Mouse (Mus musculus) liver, postnatal 0 days (tissue): ENCODE measurements around the gene Aplp1.

Experiments
- CTCF ChIP-seq: sonication (generic); IDR thresholded peaks from 2 replicates; pipeline ENCODE4 v1.5.1; 2016; ENCODE audit warnings: antibody characterized with exemption, low read depth
- EP300 ChIP-seq: IDR thresholded peaks from 2 replicates; pipeline ENCODE4 v1.6.1; 2016; ENCODE audit warnings: antibody characterized with exemption, low read depth, mild to moderate bottlenecking

DNA sequence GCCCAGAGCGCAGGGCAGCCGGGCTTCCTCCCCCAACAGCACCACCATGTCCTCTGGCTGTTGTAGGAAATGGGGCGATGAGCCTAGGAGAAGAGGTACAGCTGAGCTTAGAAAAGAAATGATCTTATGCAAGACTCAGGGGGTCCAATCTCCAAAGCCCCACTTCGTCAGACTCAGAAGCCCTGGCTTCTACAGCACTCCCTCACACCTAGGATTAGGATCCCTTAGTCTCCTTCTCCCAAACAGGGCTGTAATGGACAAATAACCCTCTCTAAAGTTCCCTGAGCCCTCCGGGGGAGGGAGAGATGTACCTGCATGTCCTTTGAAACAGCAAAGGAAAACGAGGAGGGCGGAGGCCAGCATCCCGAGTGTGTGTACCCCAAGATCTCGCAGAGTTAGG lies 11.2 kb upstream of the Aplp1 start:
- TF ChIP-seq CTCF (no peak), EP300 (no peak)
